Mouse (Mus musculus): ENCODE data around the gene Eif2a. TPM values are rescaled to one million over a fixed set of nuclear protein-coding genes. Genes with fewer than 3 reads are reported as not detected.
A peak's percentile ranks its signal among the peaks of the same experiment; 100 is the strongest.

Eif2a gene
- polyA plus RNA-seq, 1 experiment from 2014 or later, result 44.6 TPM

GRCm38 (mm10) chr3:58552001-58552811 lies 26.6 kb downstream of the Eif2a start:
- no peak overlapping the region for H3K4me3 ChIP-seq (replicated peaks; ENCODE audit: low read length)
- no peak for ATAC-seq
- H3K4me1 ChIP-seq (replicated peaks; ENCODE audit: control insufficient read depth, insufficient read depth, low read length), result no peaks in the 10 kb centered on the region
- no peaks in the 10 kb centered on the region for H3K27me3 ChIP-seq (replicated peaks; ENCODE audit: control insufficient read depth, insufficient read depth, low read length)
- no peak overlapping the region for H3K27ac ChIP-seq (ENCODE audit: low read length)
- peaks cover 43% of the 10 kb centered on the region for H3K36me3 ChIP-seq (ENCODE audit: control insufficient read depth, insufficient read depth)
- H3K9me3 ChIP-seq (ENCODE audit: control insufficient read depth, low read length), result no peaks in the 10 kb centered on the region
- H3K4me2 ChIP-seq (ENCODE audit: low read length), result no peak overlapping the region
- no peak overlapping the region for H3K9ac ChIP-seq (replicated peaks; ENCODE audit: low read depth, low read length)
- 85% methylated on average over 1 of the region's 1 CpGs for WGBS

DNA sequence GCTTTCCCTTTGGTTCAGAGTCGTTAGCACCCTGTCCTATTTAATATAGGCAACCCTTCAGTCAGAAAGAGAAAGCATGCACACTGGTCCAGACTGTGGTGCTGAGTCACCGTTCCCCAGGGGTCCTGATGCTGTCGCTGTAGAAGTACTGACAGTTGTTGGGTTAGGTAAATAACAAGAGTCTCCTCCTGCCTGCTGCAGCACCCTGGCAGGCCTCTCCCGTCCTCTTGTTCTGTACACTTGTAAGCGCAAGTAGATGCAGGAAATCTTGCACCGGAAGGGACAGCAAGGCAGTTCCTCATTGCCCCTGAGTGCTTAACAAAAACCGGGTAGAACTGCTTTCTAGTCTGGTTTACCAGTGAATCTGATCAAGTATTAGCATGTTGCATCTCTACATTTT lies 31.0 kb downstream of the Eif2a start:
- H3K4me2 ChIP-seq (ENCODE audit: low read length), result no peak overlapping the region
- 84% methylated on average over 7 of the region's 7 CpGs for WGBS
- no peak overlapping the region for H3K27ac ChIP-seq (ENCODE audit: low read length)
- peaks cover 30% of the 10 kb centered on the region for H3K36me3 ChIP-seq (ENCODE audit: control insufficient read depth, insufficient read depth)
- H3K4me3 ChIP-seq (replicated peaks; ENCODE audit: low read length), result no peak overlapping the region
- no peaks in the 10 kb centered on the region for H3K9me3 ChIP-seq (ENCODE audit: control insufficient read depth, low read length)
- H3K4me1 ChIP-seq (replicated peaks; ENCODE audit: control insufficient read depth, insufficient read depth, low read length), result no peaks in the 10 kb centered on the region
- H3K9ac ChIP-seq (replicated peaks; ENCODE audit: low read depth, low read length), result no peak overlapping the region
- no peaks in the 10 kb centered on the region for H3K27me3 ChIP-seq (replicated peaks; ENCODE audit: control insufficient read depth, insufficient read depth, low read length)
- no peak for ATAC-seq

DNA sequence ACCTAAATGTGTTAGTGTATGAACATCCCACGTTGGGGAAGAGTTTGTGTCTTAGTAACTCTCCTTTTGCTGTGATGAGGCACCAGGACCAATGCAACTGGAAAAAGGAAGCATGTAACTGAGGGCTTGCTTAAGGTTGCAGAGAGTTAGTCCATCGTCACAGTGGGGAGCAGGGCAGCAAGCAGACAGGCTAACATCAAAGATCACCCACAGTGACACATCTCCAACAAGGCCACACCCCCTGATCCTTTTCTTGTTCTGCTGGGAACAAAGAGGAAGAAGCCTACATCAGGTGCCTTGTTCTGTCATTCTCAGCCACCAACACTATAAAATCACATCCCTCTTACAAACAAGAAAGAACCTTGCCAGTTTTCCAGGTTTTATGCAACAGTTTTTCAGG lies 34.3 kb downstream of the Eif2a start:
- Histone ChIP-seq H3K9ac (replicated peaks; ENCODE audit: low read depth, low read length) (no peak overlapping the region), H3K9me3 (ENCODE audit: control insufficient read depth, low read length) (no peaks in the 10 kb centered on the region), H3K4me2 (ENCODE audit: low read length) (no peak overlapping the region), H3K4me1 (replicated peaks; ENCODE audit: control insufficient read depth, insufficient read depth, low read length) (no peaks in the 10 kb centered on the region), H3K36me3 (ENCODE audit: control insufficient read depth, insufficient read depth) (peaks cover 13% of the 10 kb centered on the region), H3K27me3 (replicated peaks; ENCODE audit: control insufficient read depth, insufficient read depth, low read length) (no peaks in the 10 kb centered on the region), H3K27ac (ENCODE audit: low read length) (no peak overlapping the region), H3K4me3 (replicated peaks; ENCODE audit: low read length) (no peak overlapping the region)
- WGBS, result 33% methylated on average over 2 of the region's 2 CpGs
- ATAC-seq, result no peak

GRCm38 (mm10) chr3:58561437-58561836 lies 35.8 kb downstream of the Eif2a start:
- H3K27me3 ChIP-seq (replicated peaks; ENCODE audit: control insufficient read depth, insufficient read depth, low read length), result no peaks in the 10 kb centered on the region
- H3K9me3 ChIP-seq (ENCODE audit: control insufficient read depth, low read length), result no peaks in the 10 kb centered on the region
- H3K27ac ChIP-seq (ENCODE audit: low read length), result no peak overlapping the region
- peaks cover 6% of the 10 kb centered on the region for H3K36me3 ChIP-seq (ENCODE audit: control insufficient read depth, insufficient read depth)
- no peaks in the 10 kb centered on the region for H3K4me1 ChIP-seq (replicated peaks; ENCODE audit: control insufficient read depth, insufficient read depth, low read length)
- no peak overlapping the region for H3K4me3 ChIP-seq (replicated peaks; ENCODE audit: low read length)
- H3K4me2 ChIP-seq (ENCODE audit: low read length), result no peak overlapping the region
- ATAC-seq, result no peak
- no peak overlapping the region for H3K9ac ChIP-seq (replicated peaks; ENCODE audit: low read depth, low read length)
- 25% methylated on average over 2 of the region's 2 CpGs for WGBS

DNA sequence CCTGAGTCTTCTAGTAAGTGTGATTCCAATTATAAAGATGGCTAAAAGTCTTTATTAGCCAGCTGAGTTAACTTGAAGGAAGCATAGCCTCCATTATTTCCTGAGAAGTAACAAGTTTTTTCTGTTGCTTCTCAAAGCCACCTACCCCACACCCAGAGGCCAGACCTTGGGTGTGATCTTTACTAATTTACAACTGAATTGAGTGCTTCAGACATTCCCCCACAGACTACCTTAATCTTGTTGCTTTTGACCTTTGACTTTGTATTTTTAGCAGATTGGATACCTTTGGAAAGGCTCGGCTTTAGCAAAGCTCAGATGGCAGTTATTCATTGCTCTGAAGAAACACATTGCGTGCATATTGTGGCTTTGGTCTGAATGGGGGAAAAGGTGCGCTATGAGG lies 45.2 kb downstream of the Eif2a start:
- ATAC-seq, result no peak
- H3K9ac ChIP-seq (replicated peaks; ENCODE audit: low read depth, low read length), result no peak overlapping the region
- H3K27ac ChIP-seq (ENCODE audit: low read length), result no peak overlapping the region
- H3K36me3 ChIP-seq (ENCODE audit: control insufficient read depth, insufficient read depth), result no peaks in the 10 kb centered on the region
- no peaks in the 10 kb centered on the region for H3K27me3 ChIP-seq (replicated peaks; ENCODE audit: control insufficient read depth, insufficient read depth, low read length)
- no peaks in the 10 kb centered on the region for H3K9me3 ChIP-seq (ENCODE audit: control insufficient read depth, low read length)
- WGBS, result 95% methylated on average over 3 of the region's 3 CpGs
- H3K4me3 ChIP-seq (replicated peaks; ENCODE audit: low read length), result no peak overlapping the region
- 0 out of 2 replicates have a peak, but pooled peaks cover under 1% of the 10 kb centered on the region for H3K4me1 ChIP-seq (replicated peaks; ENCODE audit: control insufficient read depth, insufficient read depth, low read length)
- no peak overlapping the region for H3K4me2 ChIP-seq (ENCODE audit: low read length)

GRCm38 (mm10) chr3:58576137-58577066 lies 50.8 kb downstream of the Eif2a start, which contains the start of gene Selenot:
TSS of gene Selenot (plus strand) at chr3:58576636.
- H3K9ac ChIP-seq (replicated peaks; ENCODE audit: low read depth, low read length), result peak within 1 kb of the TSS; percentile 99
- H3K27me3 ChIP-seq (replicated peaks; ENCODE audit: control insufficient read depth, insufficient read depth, low read length), result no peaks in the 10 kb centered on the region
- no peaks in the 10 kb centered on the region for H3K36me3 ChIP-seq (ENCODE audit: control insufficient read depth, insufficient read depth)
- H3K27ac ChIP-seq (ENCODE audit: low read length), result peak within 1 kb of the TSS; percentile 100
- H3K4me2 ChIP-seq (ENCODE audit: low read length), result peak within 1 kb of the TSS; percentile 63
- peaks cover 10% of the 10 kb centered on the region for H3K4me1 ChIP-seq (replicated peaks; ENCODE audit: control insufficient read depth, insufficient read depth, low read length)
- under 1% methylated on average over 59 of the region's 59 CpGs for WGBS
- no peaks in the 10 kb centered on the region for H3K9me3 ChIP-seq (ENCODE audit: control insufficient read depth, low read length)
- ATAC-seq, result peak; percentile 94
- peak within 1 kb of the TSS; percentile 88 for H3K4me3 ChIP-seq (replicated peaks; ENCODE audit: low read length)

GRCm38 (mm10) chr3:58577067-58577503 lies 51.5 kb downstream of the Eif2a start:
- no peaks in the 10 kb centered on the region for H3K36me3 ChIP-seq (ENCODE audit: control insufficient read depth, insufficient read depth)
- peak overlapping the region; percentile 88 for H3K4me3 ChIP-seq (replicated peaks; ENCODE audit: low read length)
- peak; percentile 80 for ATAC-seq
- peak overlapping the region; percentile 100 for H3K27ac ChIP-seq (ENCODE audit: low read length)
- no peaks in the 10 kb centered on the region for H3K9me3 ChIP-seq (ENCODE audit: control insufficient read depth, low read length)
- H3K4me2 ChIP-seq (ENCODE audit: low read length), result peak overlapping the region; percentile 63
- peaks cover 10% of the 10 kb centered on the region for H3K4me1 ChIP-seq (replicated peaks; ENCODE audit: control insufficient read depth, insufficient read depth, low read length)
- no peaks in the 10 kb centered on the region for H3K27me3 ChIP-seq (replicated peaks; ENCODE audit: control insufficient read depth, insufficient read depth, low read length)
- peak overlapping the region; percentile 99 for H3K9ac ChIP-seq (replicated peaks; ENCODE audit: low read depth, low read length)
- WGBS, result under 1% methylated on average over 36 of the region's 36 CpGs

- Histone ChIP-seq H3K9me3 (ENCODE audit: control insufficient read depth, low read length) (no peaks in the 10 kb centered on the region), H3K27me3 (replicated peaks; ENCODE audit: control insufficient read depth, insufficient read depth, low read length) (no peaks in the 10 kb centered on the region), H3K4me1 (replicated peaks; ENCODE audit: control insufficient read depth, insufficient read depth, low read length) (peaks cover 10% of the 10 kb centered on the region), H3K36me3 (ENCODE audit: control insufficient read depth, insufficient read depth) (no peaks in the 10 kb centered on the region), H3K27ac (ENCODE audit: low read length) (no peak overlapping the region; the same call in 1 of the 2 replicates), H3K4me2 (ENCODE audit: low read length) (peak overlapping the region; percentile 63), H3K9ac (replicated peaks; ENCODE audit: low read depth, low read length) (peak overlapping the region; percentile 99), H3K4me3 (replicated peaks; ENCODE audit: low read length) (peak overlapping the region; percentile 88)
- ATAC-seq, result no peak
- 13% methylated on average over 8 of the region's 8 CpGs for WGBS
Observed at GRCm38 (mm10) chr3:58577506-58578050, 52.0 kb downstream of the Eif2a start.

DNA sequence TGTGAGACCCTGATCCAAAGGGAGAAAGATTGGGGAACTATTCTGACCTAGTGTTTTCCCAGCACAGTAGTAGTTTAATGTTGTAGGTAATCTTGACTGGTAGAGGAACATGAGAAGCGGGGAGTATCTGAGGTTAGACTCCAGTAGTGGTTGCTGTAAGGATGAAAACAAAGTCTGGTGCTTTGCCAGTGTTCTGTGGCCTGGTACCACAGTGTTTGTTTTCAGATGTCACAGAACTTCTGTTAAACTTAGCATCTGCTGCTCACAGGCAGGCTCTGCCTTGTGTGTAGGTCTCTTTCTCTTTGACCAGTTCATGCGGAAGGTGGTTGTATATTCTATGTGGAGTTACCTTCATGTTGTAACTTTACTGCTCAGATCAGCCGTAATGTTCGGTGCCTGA lies 55.9 kb downstream of the Eif2a start:
- Histone ChIP-seq H3K4me1 (replicated peaks; ENCODE audit: control insufficient read depth, insufficient read depth, low read length) (peaks cover 8% of the 10 kb centered on the region), H3K4me2 (ENCODE audit: low read length) (no peak overlapping the region), H3K36me3 (ENCODE audit: control insufficient read depth, insufficient read depth) (peaks cover 4% of the 10 kb centered on the region; the same call in 1 of the 2 replicates), H3K27ac (ENCODE audit: low read length) (no peak overlapping the region), H3K9ac (replicated peaks; ENCODE audit: low read depth, low read length) (no peak overlapping the region), H3K4me3 (replicated peaks; ENCODE audit: low read length) (no peak overlapping the region), H3K27me3 (replicated peaks; ENCODE audit: control insufficient read depth, insufficient read depth, low read length) (no peaks in the 10 kb centered on the region), H3K9me3 (ENCODE audit: control insufficient read depth, low read length) (no peaks in the 10 kb centered on the region)
- 94% methylated on average over 4 of the region's 4 CpGs for whole genome bisulfite sequencing
- ATAC-seq, result no peak

Measured in forebrain, embryonic 16.5 days (tissue).